Mouse (Mus musculus): ENCODE data around the gene Thap3. TPM values are rescaled to one million over a fixed set of nuclear protein-coding genes. Genes with fewer than 3 reads are reported as not detected.

Gene Thap3
- polyA plus RNA-seq, 1 experiment = 23.6 TPM

GRCm38 (mm10) chr4:152011171-152011760 is 22.5 kb upstream of the Thap3 start:
- WGBS = 66% methylated on average over 8 of the region's 8 CpGs
- Histone ChIP-seq H3K4me3 (replicated peaks; ENCODE audit: control insufficient read depth, low read depth, low read length) (no peak overlapping the region), H3K4me1 (ENCODE audit: control insufficient read depth, insufficient read depth, low read length) (no peaks in the 10 kb centered on the region), H3K27ac (ENCODE audit: control insufficient read depth, insufficient read depth, low read depth, low read length, poor library complexity) (no peak overlapping the region)
- TF ChIP-seq CTCF (IDR thresholded peaks at IDR 0.05; ENCODE audit: control insufficient read depth, insufficient read depth, low read length) (no peak), POLR2A (IDR thresholded peaks at IDR 0.05; ENCODE audit: borderline replicate concordance, control insufficient read depth, low read depth, low read length) (no peak)

GRCm38 (mm10) chr4:152010707-152011134 is 21.9 kb upstream of the Thap3 start:
- Histone ChIP-seq H3K4me3 (replicated peaks; ENCODE audit: control insufficient read depth, low read depth, low read length) (peak overlapping the region; percentile 29), H3K27ac (ENCODE audit: control insufficient read depth, insufficient read depth, low read depth, low read length, poor library complexity) (no peak overlapping the region), H3K4me1 (ENCODE audit: control insufficient read depth, insufficient read depth, low read length) (no peaks in the 10 kb centered on the region)
- whole genome bisulfite sequencing = 11% methylated on average over 13 of the region's 13 CpGs
- TF ChIP-seq POLR2A (IDR thresholded peaks at IDR 0.05; ENCODE audit: borderline replicate concordance, control insufficient read depth, low read depth, low read length) = no peak
- no peak for TF ChIP-seq CTCF (IDR thresholded peaks at IDR 0.05; ENCODE audit: control insufficient read depth, insufficient read depth, low read length)

GRCm38 (mm10) chr4:152010091-152010706 is 21.4 kb upstream of the Thap3 start:
- Histone ChIP-seq H3K4me1 (ENCODE audit: control insufficient read depth, insufficient read depth, low read length) (no peaks in the 10 kb centered on the region), H3K27ac (ENCODE audit: control insufficient read depth, insufficient read depth, low read depth, low read length, poor library complexity) (no peak overlapping the region), H3K4me3 (replicated peaks; ENCODE audit: control insufficient read depth, low read depth, low read length) (peak overlapping the region; percentile 81)
- WGBS = 2% methylated on average over 10 of the region's 10 CpGs
- no peak for TF ChIP-seq POLR2A (IDR thresholded peaks at IDR 0.05; ENCODE audit: borderline replicate concordance, control insufficient read depth, low read depth, low read length)

- H3K4me1 ChIP-seq (ENCODE audit: control insufficient read depth, insufficient read depth, low read length) = no peaks in the 10 kb centered on the region
- WGBS = under 1% methylated on average over 115 of the region's 115 CpGs
- H3K4me3 ChIP-seq (replicated peaks; ENCODE audit: control insufficient read depth, low read depth, low read length) = peak overlapping the region; percentile 81
Measured at GRCm38 (mm10) chr4:152009076-152010051, 20.6 kb upstream of the Thap3 start.

GRCm38 (mm10) chr4:152008622-152009075 is 19.9 kb upstream of the Thap3 start, which contains the start of gene Klhl21:
Gene Klhl21, plus strand, starts transcription at chr4:152008803.
- Histone ChIP-seq H3K4me1 (ENCODE audit: control insufficient read depth, insufficient read depth, low read length) (no peaks in the 10 kb centered on the region), H3K27ac (ENCODE audit: control insufficient read depth, insufficient read depth, low read depth, low read length, poor library complexity) (peak within 1 kb of the TSS; percentile 83), H3K4me3 (replicated peaks; ENCODE audit: control insufficient read depth, low read depth, low read length) (peak within 1 kb of the TSS; percentile 81)
- TF ChIP-seq CTCF (IDR thresholded peaks at IDR 0.05; ENCODE audit: control insufficient read depth, insufficient read depth, low read length) = no peak
- TF ChIP-seq POLR2A (IDR thresholded peaks at IDR 0.05; ENCODE audit: borderline replicate concordance, control insufficient read depth, low read depth, low read length) = peak; percentile 87
- under 1% methylated on average over 45 of the region's 45 CpGs for WGBS

More at GRCm38 (mm10) chr4:152009076-152010051, 20.6 kb upstream of the Thap3 start:
- peak overlapping the region; percentile 83 for H3K27ac ChIP-seq (ENCODE audit: control insufficient read depth, insufficient read depth, low read depth, low read length, poor library complexity)
- no peak for TF ChIP-seq POLR2A (IDR thresholded peaks at IDR 0.05; ENCODE audit: borderline replicate concordance, control insufficient read depth, low read depth, low read length)
- TF ChIP-seq CTCF (IDR thresholded peaks at IDR 0.05; ENCODE audit: control insufficient read depth, insufficient read depth, low read length) = no peak

GRCm38 (mm10) chr4:152008148-152008500 is 19.3 kb upstream of the Thap3 start:
- Histone ChIP-seq H3K4me3 (replicated peaks; ENCODE audit: control insufficient read depth, low read depth, low read length) (peak overlapping the region; percentile 81), H3K4me1 (ENCODE audit: control insufficient read depth, insufficient read depth, low read length) (no peaks in the 10 kb centered on the region), H3K27ac (ENCODE audit: control insufficient read depth, insufficient read depth, low read depth, low read length, poor library complexity) (no peak overlapping the region)
- TF ChIP-seq POLR2A (IDR thresholded peaks at IDR 0.05; ENCODE audit: borderline replicate concordance, control insufficient read depth, low read depth, low read length) (no peak), CTCF (IDR thresholded peaks at IDR 0.05; ENCODE audit: control insufficient read depth, insufficient read depth, low read length) (no peak)
- WGBS = 3% methylated on average over 14 of the region's 14 CpGs

- WGBS = 47% methylated on average over 8 of the region's 8 CpGs
- TF ChIP-seq CTCF (IDR thresholded peaks at IDR 0.05; ENCODE audit: control insufficient read depth, insufficient read depth, low read length) = no peak
- TF ChIP-seq POLR2A (IDR thresholded peaks at IDR 0.05; ENCODE audit: borderline replicate concordance, control insufficient read depth, low read depth, low read length) = no peak
- Histone ChIP-seq H3K4me3 (replicated peaks; ENCODE audit: control insufficient read depth, low read depth, low read length) (no peak overlapping the region), H3K27ac (ENCODE audit: control insufficient read depth, insufficient read depth, low read depth, low read length, poor library complexity) (no peak overlapping the region), H3K4me1 (ENCODE audit: control insufficient read depth, insufficient read depth, low read length) (no peaks in the 10 kb centered on the region)
Measured at GRCm38 (mm10) chr4:152007481-152008147, 18.8 kb upstream of the Thap3 start.
